Mouse (Mus musculus): ENCODE measurements around the gene Tdrd7.

Gene Tdrd7

GRCm38 (mm10) chr4:46043361-46043760, 78.2 kb downstream of the Tdrd7 start:
- no peak for DNase-seq

- DNase-seq: no peak
These were observed 82.8 kb downstream of the Tdrd7 start for GRCm38 (mm10) chr4:46047971-46048370.

GRCm38 (mm10) chr4:46048418-46048817, 83.3 kb downstream of the Tdrd7 start:
- DNase-seq: no peak

- DNase-seq: no peak
These were observed 88.4 kb downstream of the Tdrd7 start for GRCm38 (mm10) chr4:46053323-46054107.

GRCm38 (mm10) chr4:46056163-46056562, 91.0 kb downstream of the Tdrd7 start:
- DNase-seq: no peak

GRCm38 (mm10) chr4:46061259-46061962, 96.3 kb downstream of the Tdrd7 start:
- DNase-seq: no peak

GRCm38 (mm10) chr4:46063841-46064240, 98.7 kb downstream of the Tdrd7 start:
- DNase-seq: no peak

GRCm38 (mm10) chr4:46064263-46064662, 99.1 kb downstream of the Tdrd7 start:
- DNase-seq: no peak

GRCm38 (mm10) chr4:46064961-46065360, 99.8 kb downstream of the Tdrd7 start:
- no peak for DNase-seq

- no peak for DNase-seq
These were observed 100.7 kb downstream of the Tdrd7 start for GRCm38 (mm10) chr4:46065695-46066340.

GRCm38 (mm10) chr4:46068060-46068459, 102.9 kb downstream of the Tdrd7 start:
- no peak for DNase-seq

GRCm38 (mm10) chr4:46068573-46068972, 103.4 kb downstream of the Tdrd7 start:
- DNase-seq: no peak

- no peak for DNase-seq
These were observed 104.8 kb downstream of the Tdrd7 start for GRCm38 (mm10) chr4:46069851-46070482.

- no peak for DNase-seq
These were observed 107.5 kb downstream of the Tdrd7 start for GRCm38 (mm10) chr4:46072631-46073030.

- no peak for DNase-seq
These were observed 108.6 kb downstream of the Tdrd7 start for GRCm38 (mm10) chr4:46073736-46074135.

- no peak for DNase-seq
These were observed 110.5 kb downstream of the Tdrd7 start for GRCm38 (mm10) chr4:46075664-46076063.

GRCm38 (mm10) chr4:46076892-46077291, 111.8 kb downstream of the Tdrd7 start:
- DNase-seq: no peak

GRCm38 (mm10) chr4:46080261-46080660, 115.1 kb downstream of the Tdrd7 start:
- no peak for DNase-seq

GRCm38 (mm10) chr4:46082555-46082954, 117.4 kb downstream of the Tdrd7 start:
- DNase-seq: no peak

Data from kidney, adult 11 months (tissue).